In the genomic region with DNA sequence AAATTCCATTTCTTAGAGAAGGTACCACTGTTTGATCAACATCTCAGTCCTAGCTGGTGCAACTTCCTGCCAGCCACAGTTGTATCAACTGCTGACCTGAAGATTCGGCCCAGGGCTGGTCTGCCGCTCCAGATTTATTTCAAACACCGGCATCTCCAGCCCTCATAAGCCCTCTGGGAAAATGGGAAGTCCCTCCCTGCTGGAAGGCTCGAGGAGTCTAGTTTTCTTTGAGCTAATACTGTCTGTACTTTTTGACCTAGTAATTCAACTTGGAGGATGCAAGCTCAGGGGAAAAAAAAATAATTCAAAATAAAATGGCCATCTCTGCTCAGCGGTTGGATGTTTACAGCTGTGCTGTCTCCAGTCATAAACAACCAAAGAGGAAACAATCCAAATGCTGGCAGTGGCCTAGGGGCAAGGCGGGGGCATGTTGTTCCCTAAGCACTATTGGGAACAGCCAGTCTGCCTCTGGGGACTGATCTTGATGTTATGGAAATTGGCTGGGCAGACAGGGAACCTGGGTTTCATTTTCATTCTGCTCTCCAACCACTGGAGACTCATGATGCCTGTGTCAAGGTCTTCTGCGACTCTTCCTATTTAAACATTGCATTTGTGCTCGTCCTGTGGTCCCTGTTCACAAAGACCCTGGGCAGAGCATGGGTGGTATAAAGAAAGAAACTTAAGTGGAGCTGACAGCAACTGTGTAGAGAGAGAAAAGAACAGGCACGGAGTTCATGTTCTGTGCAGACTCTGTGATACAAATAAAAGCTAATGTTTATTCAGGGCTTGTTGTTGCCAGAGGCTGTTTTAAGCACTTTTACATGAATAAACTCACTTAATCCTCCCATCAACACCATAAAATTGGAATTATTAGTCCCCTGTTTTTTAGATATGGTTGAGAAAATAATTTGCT, we compare ENCODE assay signal across 10 mouse cellular contexts.
DNase-seq lines count a peak whose midpoint lies in the region; ATAC-seq and TF ChIP-seq lines count a peak whose summit lies in the region.
"Had no signal": no experiment of that assay in that cellular context is flagged by ENCODE, and none has a peak within 500 bp of the region (broad histone marks: within the 10 kb centered on the region; RNA-seq: fewer than 3 reads in every experiment).

No protein-coding gene starts in this region.

- H3K9me3 ChIP-seq in limb, embryonic 15.5 days: no peaks in the 10 kb centered on the region
- no peaks in the 10 kb centered on the region for H3K9me3 ChIP-seq in stomach, embryonic 15.5 days
- H3K9me3 ChIP-seq: embryonic facial prominence, embryonic 13.5 days; hindbrain, embryonic 15.5 days had no signal

- H3K4me1 ChIP-seq in spleen, adult 2 months (ENCODE audit: control insufficient read depth, insufficient read depth, insufficient read length): no peaks in the 10 kb centered on the region
- H3K4me1 ChIP-seq in limb, embryonic 15.5 days: peaks cover 15% of the 10 kb centered on the region; the same call in 1 of the 2 replicates
- no peaks in the 10 kb centered on the region for H3K4me1 ChIP-seq in stomach, embryonic 15.5 days
- H3K4me1 ChIP-seq in thymus, adult 2 months (replicated peaks; ENCODE audit: control insufficient read depth, insufficient read depth, low read length): no peaks in the 10 kb centered on the region
- H3K4me1 ChIP-seq: hindbrain, embryonic 15.5 days had no signal

- H3K36me3 ChIP-seq in spleen, adult 2 months (ENCODE audit: control insufficient read depth, insufficient read depth, low read length): no peaks in the 10 kb centered on the region
- no peaks in the 10 kb centered on the region for H3K36me3 ChIP-seq in limb, embryonic 15.5 days
- H3K36me3 ChIP-seq in stomach, embryonic 15.5 days: no peaks in the 10 kb centered on the region
- no peaks in the 10 kb centered on the region for H3K36me3 ChIP-seq in thymus, adult 2 months (ENCODE audit: control insufficient read depth, insufficient read depth, low read length)
- H3K36me3 ChIP-seq: embryonic facial prominence, embryonic 13.5 days; hindbrain, embryonic 15.5 days had no signal

- no peak overlapping the region for H3K9ac ChIP-seq in limb, embryonic 15.5 days
- H3K9ac ChIP-seq in stomach, embryonic 15.5 days: no peak overlapping the region
- H3K9ac ChIP-seq: embryonic facial prominence, embryonic 13.5 days; hindbrain, embryonic 15.5 days had no signal

- H3K4me2 ChIP-seq in limb, embryonic 15.5 days: peak overlapping the region; percentile 10; the same call in 1 of the 2 replicates
- H3K4me2 ChIP-seq in stomach, embryonic 15.5 days: no peak overlapping the region
- H3K4me2 ChIP-seq: embryonic facial prominence, embryonic 13.5 days; hindbrain, embryonic 15.5 days had no signal

- no peak for TF ChIP-seq CTCF in spleen, adult 2 months (IDR thresholded peaks at IDR 0.05; ENCODE audit: extremely low read depth, insufficient read depth, insufficient read length, insufficient replicate concordance)
- TF ChIP-seq CTCF in thymus, adult 2 months (IDR thresholded peaks at IDR 0.05; ENCODE audit: borderline replicate concordance, control insufficient read depth, extremely low read depth, insufficient read depth, low read length, poor library complexity): no peak

- no peak overlapping the region for H3K4me3 ChIP-seq in spleen, adult 2 months (ENCODE audit: extremely low read depth, insufficient read depth, insufficient read length)
- no peak overlapping the region for H3K4me3 ChIP-seq in limb, embryonic 15.5 days
- no peak overlapping the region for H3K4me3 ChIP-seq in stomach, embryonic 15.5 days (replicated peaks)
- H3K4me3 ChIP-seq in thymus, adult 2 months (ENCODE audit: control insufficient read depth, insufficient read depth, low read length): no peak overlapping the region
- H3K4me3 ChIP-seq: embryonic facial prominence, embryonic 13.5 days; hindbrain, embryonic 15.5 days had no signal

- TF ChIP-seq POLR2A in spleen, adult 2 months (IDR thresholded peaks at IDR 0.05; ENCODE audit: low read depth, low read length): no peak
- no peak for TF ChIP-seq POLR2A in thymus, adult 2 months (IDR thresholded peaks at IDR 0.05; ENCODE audit: control insufficient read depth, extremely low read depth, insufficient read depth, low read length, poor library complexity)

- H3K27me3 ChIP-seq in spleen, adult 2 months (ENCODE audit: control insufficient read depth, insufficient read depth, low read length): no peaks in the 10 kb centered on the region
- H3K27me3 ChIP-seq in limb, embryonic 15.5 days: no peaks in the 10 kb centered on the region
- no peaks in the 10 kb centered on the region for H3K27me3 ChIP-seq in stomach, embryonic 15.5 days (replicated peaks)
- H3K27me3 ChIP-seq in thymus, adult 2 months (ENCODE audit: control insufficient read depth, insufficient read depth, low read length): no peaks in the 10 kb centered on the region
- H3K27me3 ChIP-seq: embryonic facial prominence, embryonic 13.5 days; hindbrain, embryonic 15.5 days had no signal

- DNase-seq in adrenal gland, adult (ENCODE audit: inconsistent age in 2 of 2, low spot score in 1 of 2): peak; percentile 32 to 63
- DNase-seq in adrenal gland, adult 18-20 months (ENCODE audit: low spot score in 2 of 2): no peak
- DNase-seq in spleen, adult 2 months (ENCODE audit: low read depth in 1 of 2, low spot score in 2 of 2): no peak
- no peak for DNase-seq in spleen, postnatal 10 days (ENCODE audit: low spot score in 2 of 2)
- DNase-seq in thymus, adult 2 months: no peak
- no peak for DNase-seq in cerebellum, adult 11-12 months

- ATAC-seq in limb, embryonic 15.5 days (ENCODE audit: insufficient number of reproducible peaks, low FRiP score, low TSS enrichment, low read depth): no peak
- no peak; the same call in 1 of the 2 replicates for ATAC-seq in stomach, embryonic 15.5 days (ENCODE audit: insufficient read depth, low FRiP score, low read depth)

- peak overlapping the region; percentile 35; the same call in 1 of the 2 replicates for H3K27ac ChIP-seq in spleen, adult 2 months (ENCODE audit: insufficient read depth, low read length)
- H3K27ac ChIP-seq in limb, embryonic 15.5 days: no peak overlapping the region
- H3K27ac ChIP-seq in stomach, embryonic 15.5 days: peak overlapping the region; percentile 69
- no peak overlapping the region for H3K27ac ChIP-seq in thymus, adult 2 months (ENCODE audit: control insufficient read depth, insufficient read depth, low read length)
- H3K27ac ChIP-seq: embryonic facial prominence, embryonic 13.5 days; hindbrain, embryonic 15.5 days had no signal

- WGBS in spleen, adult 2 months: 79% methylated on average over 9 of the region's 9 CpGs
- WGBS in limb, embryonic 15.5 days: 35% methylated on average over 9 of the region's 9 CpGs
- 42% methylated on average over 9 of the region's 9 CpGs for WGBS in stomach, embryonic 15.5 days
- 93% methylated on average over 9 of the region's 9 CpGs for WGBS in thymus, adult 2 months

Comparison
In these comparisons a context has a peak if more than half of its experiments do, and no peak if none do; other contexts are left out.
1. DNase-seq: peak in adrenal gland, adult (2 of 2); none in adrenal gland, adult 18-20 months (0 of 2), spleen, adult 2 months (0 of 2), spleen, postnatal 10 days (0 of 2), thymus, adult 2 months (single experiment) and cerebellum, adult 11-12 months (single experiment).
2. H3K27ac ChIP-seq: peak in spleen, adult 2 months (single experiment) and stomach, embryonic 15.5 days (single experiment); none in limb, embryonic 15.5 days (single experiment) and thymus, adult 2 months (single experiment).